33 mouse cellular contexts compared by ENCODE assay signal in genomic region chr15:101483646-101484045, GRCm38 (mm10). TPM values are rescaled to one million over a fixed set of nuclear protein-coding genes. Genes with fewer than 3 reads are reported as not detected.
"Had no signal": no experiment of that assay in that cellular context is flagged by ENCODE, and none has a peak within 500 bp of the region (broad histone marks: within the 10 kb centered on the region; RNA-seq: fewer than 3 reads in every experiment).

No protein-coding gene starts in this region.

- H3K9ac ChIP-seq: embryonic facial prominence, embryonic 12.5 days; embryonic facial prominence, embryonic 13.5 days; embryonic facial prominence, embryonic 15.5 days; forebrain, embryonic 12.5 days; forebrain, embryonic 13.5 days; forebrain, embryonic 15.5 days; forebrain, postnatal 0 days had no signal

- DNase-seq: cerebellum, adult 2 months; cerebellum, adult 8-10 months; cerebellum, adult 9-10 months; cerebellum, adult 9-11 months; cerebellum, postnatal 10 days; cerebellum, postnatal 14 days; cerebellum, postnatal 25 days; cerebellum, postnatal 36 days; embryo, embryonic 11 days; forebrain, postnatal 0 days; gastrocnemius, adult 2 months; gastrocnemius, postnatal 10 days; gastrocnemius, postnatal 14 days; gastrocnemius, postnatal 25 days; gastrocnemius, postnatal 36 days; heart, adult 18-20 months had no signal

- H3K27ac ChIP-seq: embryonic facial prominence, embryonic 10.5 days; embryonic facial prominence, embryonic 12.5 days; embryonic facial prominence, embryonic 13.5 days; embryonic facial prominence, embryonic 15.5 days; forebrain, embryonic 10.5 days; forebrain, embryonic 12.5 days; forebrain, embryonic 13.5 days; forebrain, embryonic 15.5 days; gastrocnemius, adult 2 months had no signal

- H3K27me3 ChIP-seq: embryonic facial prominence, embryonic 15.5 days; forebrain, embryonic 12.5 days; forebrain, embryonic 15.5 days had no signal

- H3K9me3 ChIP-seq: embryonic facial prominence, embryonic 10.5 days; embryonic facial prominence, embryonic 12.5 days; embryonic facial prominence, embryonic 13.5 days; embryonic facial prominence, embryonic 15.5 days; forebrain, embryonic 10.5 days; forebrain, embryonic 12.5 days; forebrain, embryonic 13.5 days; forebrain, embryonic 15.5 days had no signal

- H3K36me3 ChIP-seq: embryonic facial prominence, embryonic 10.5 days; embryonic facial prominence, embryonic 12.5 days; embryonic facial prominence, embryonic 13.5 days; embryonic facial prominence, embryonic 15.5 days; forebrain, embryonic 10.5 days; forebrain, embryonic 12.5 days; forebrain, embryonic 15.5 days had no signal

- H3K4me3 ChIP-seq: embryonic facial prominence, embryonic 10.5 days; embryonic facial prominence, embryonic 12.5 days; embryonic facial prominence, embryonic 13.5 days; embryonic facial prominence, embryonic 15.5 days; erythroblast, embryonic 14.5 days; forebrain, embryonic 10.5 days; forebrain, embryonic 12.5 days; forebrain, embryonic 13.5 days; forebrain, embryonic 15.5 days; gastrocnemius, adult 2 months had no signal

- H3K4me2 ChIP-seq: embryonic facial prominence, embryonic 12.5 days; embryonic facial prominence, embryonic 13.5 days; embryonic facial prominence, embryonic 15.5 days; forebrain, embryonic 12.5 days; forebrain, embryonic 13.5 days; forebrain, embryonic 15.5 days had no signal

- ATAC-seq: forebrain, embryonic 13.5 days; forebrain, embryonic 14.5 days; forebrain, embryonic 15.5 days; forebrain, embryonic 16.5 days; forebrain, postnatal 0 days had no signal

RNA-seq across cellular contexts. Expression of gene Krt83, which starts 7.7 kb away (rescaled TPM):
- polyA plus RNA-seq: cerebellum, adult 2 months; cortical plate, adult 2 months; embryonic facial prominence, embryonic 10.5 days; embryonic facial prominence, embryonic 11.5 days; embryonic facial prominence, embryonic 12.5 days; embryonic facial prominence, embryonic 13.5 days; erythroblast, embryonic 14.5 days; forebrain, embryonic 10.5 days; forebrain, embryonic 11.5 days; forebrain, embryonic 12.5 days; forebrain, embryonic 13.5 days; forebrain, embryonic 14.5 days; forebrain, embryonic 15.5 days; forebrain, embryonic 16.5 days; forebrain, postnatal 0 days; frontal cortex, adult 2 months; gonadal fat pad, adult 2 months had no signal

RNA-seq across cellular contexts. Expression of gene Krt86, which starts 10.4 kb away (rescaled TPM):
- polyA plus RNA-seq: cerebellum, adult 2 months; cortical plate, adult 2 months; embryonic facial prominence, embryonic 10.5 days; embryonic facial prominence, embryonic 11.5 days; embryonic facial prominence, embryonic 12.5 days; embryonic facial prominence, embryonic 13.5 days; erythroblast, embryonic 14.5 days; forebrain, embryonic 11.5 days; forebrain, embryonic 12.5 days; forebrain, embryonic 13.5 days; forebrain, embryonic 14.5 days; forebrain, embryonic 15.5 days; forebrain, embryonic 16.5 days; gonadal fat pad, adult 2 months had no signal

RNA-seq across cellular contexts. Expression of gene Krt81, which starts 20.1 kb away (rescaled TPM):
- polyA plus RNA-seq: cerebellum, adult 2 months; cortical plate, adult 2 months; embryonic facial prominence, embryonic 10.5 days; embryonic facial prominence, embryonic 11.5 days; embryonic facial prominence, embryonic 12.5 days; embryonic facial prominence, embryonic 13.5 days; embryonic facial prominence, embryonic 14.5 days; erythroblast, embryonic 14.5 days; forebrain, embryonic 10.5 days; forebrain, embryonic 11.5 days; forebrain, embryonic 12.5 days; forebrain, embryonic 13.5 days; forebrain, embryonic 14.5 days; forebrain, embryonic 15.5 days; forebrain, embryonic 16.5 days; forebrain, postnatal 0 days; frontal cortex, adult 2 months; gonadal fat pad, adult 2 months had no signal

RNA-seq across cellular contexts. Expression of gene Gm49425, which starts 33.4 kb away (rescaled TPM):
- polyA plus RNA-seq: cerebellum, adult 2 months; cortical plate, adult 2 months; embryonic facial prominence, embryonic 10.5 days; embryonic facial prominence, embryonic 11.5 days; embryonic facial prominence, embryonic 12.5 days; embryonic facial prominence, embryonic 13.5 days; erythroblast, embryonic 14.5 days; forebrain, embryonic 10.5 days; forebrain, embryonic 11.5 days; forebrain, embryonic 12.5 days; forebrain, embryonic 13.5 days; forebrain, embryonic 14.5 days; forebrain, embryonic 15.5 days; forebrain, embryonic 16.5 days; forebrain, postnatal 0 days; frontal cortex, adult 2 months; gonadal fat pad, adult 2 months had no signal

RNA-seq across cellular contexts. Expression of gene Krt88, which starts 36.1 kb away (rescaled TPM):
- polyA plus RNA-seq: cerebellum, adult 2 months; embryonic facial prominence, embryonic 10.5 days; embryonic facial prominence, embryonic 11.5 days; embryonic facial prominence, embryonic 12.5 days; embryonic facial prominence, embryonic 13.5 days; embryonic facial prominence, embryonic 14.5 days; embryonic facial prominence, embryonic 15.5 days; erythroblast, embryonic 14.5 days; forebrain, embryonic 10.5 days; forebrain, embryonic 11.5 days; forebrain, embryonic 12.5 days; forebrain, embryonic 13.5 days; forebrain, embryonic 14.5 days; forebrain, embryonic 15.5 days; forebrain, embryonic 16.5 days; forebrain, postnatal 0 days; frontal cortex, adult 2 months had no signal
